Mouse (Mus musculus): ENCODE data around the gene Tada2b. TPM values are rescaled to one million over a fixed set of nuclear protein-coding genes. Genes with fewer than 3 reads are reported as not detected.

The Tada2b gene
- polyA plus RNA-seq, 2 experiments = 3.7 to 11.0 TPM

GRCm38 (mm10) chr5:36480398-36480797 lies 3.7 kb downstream of the Tada2b start:
- Histone ChIP-seq H3K9ac (ENCODE audit: low read depth, low read length, severe bottlenecking) (no peak overlapping the region), H3K4me1 (ENCODE audit: control insufficient read depth, insufficient read depth, low read length) (peaks cover 15% of the 10 kb centered on the region), H3K27ac (replicated peaks; ENCODE audit: low read depth, low read length) (no peak overlapping the region), H3K36me3 (ENCODE audit: control insufficient read depth, insufficient read depth, low read length) (peaks cover 11% of the 10 kb centered on the region; the same call in 1 of the 2 replicates), H3K27me3 (ENCODE audit: control insufficient read depth, insufficient read depth, low read length) (peaks cover 8% of the 10 kb centered on the region), H3K4me3 (replicated peaks; ENCODE audit: low read length) (no peak overlapping the region), H3K9me3 (ENCODE audit: control insufficient read depth, low read length) (no peaks in the 10 kb centered on the region), H3K4me2 (replicated peaks; ENCODE audit: low read depth, low read length, severe bottlenecking) (no peak overlapping the region)
- TF ChIP-seq POLR2A (IDR thresholded peaks at IDR 0.05; ENCODE audit: borderline replicate concordance, extremely low read depth, insufficient read depth, insufficient read length) = no peak
- 91% methylated on average over 4 of the region's 4 CpGs for WGBS
- no peak for DNase-seq (ENCODE audit: low spot score)
- no peak for ATAC-seq (ENCODE audit: low FRiP score, low read depth)

- no peak for ATAC-seq (ENCODE audit: low FRiP score, low read depth)
- Histone ChIP-seq H3K4me2 (replicated peaks; ENCODE audit: low read depth, low read length, severe bottlenecking) (no peak overlapping the region), H3K4me1 (ENCODE audit: control insufficient read depth, insufficient read depth, low read length) (peaks cover 12% of the 10 kb centered on the region), H3K4me3 (replicated peaks; ENCODE audit: low read length) (no peak overlapping the region), H3K27me3 (ENCODE audit: control insufficient read depth, insufficient read depth, low read length) (0 out of 2 replicates have a peak, but pooled peaks cover 1% of the 10 kb centered on the region), H3K9me3 (ENCODE audit: control insufficient read depth, low read length) (no peaks in the 10 kb centered on the region), H3K36me3 (ENCODE audit: control insufficient read depth, insufficient read depth, low read length) (peaks cover 16% of the 10 kb centered on the region; the same call in 1 of the 2 replicates), H3K9ac (ENCODE audit: low read depth, low read length, severe bottlenecking) (no peak overlapping the region), H3K27ac (replicated peaks; ENCODE audit: low read depth, low read length) (no peak overlapping the region)
- no peak for TF ChIP-seq POLR2A (IDR thresholded peaks at IDR 0.05; ENCODE audit: borderline replicate concordance, extremely low read depth, insufficient read depth, insufficient read length)
- no peak for DNase-seq (ENCODE audit: low spot score)
- 70% methylated on average over 2 of the region's 2 CpGs for WGBS
These were observed 4.3 kb downstream of the Tada2b start for GRCm38 (mm10) chr5:36479735-36480134.

- Histone ChIP-seq H3K4me3 (replicated peaks; ENCODE audit: low read length) (no peak overlapping the region), H3K36me3 (ENCODE audit: control insufficient read depth, insufficient read depth, low read length) (peaks cover 21% of the 10 kb centered on the region), H3K27ac (replicated peaks; ENCODE audit: low read depth, low read length) (no peak overlapping the region), H3K4me1 (ENCODE audit: control insufficient read depth, insufficient read depth, low read length) (peaks cover 10% of the 10 kb centered on the region), H3K4me2 (replicated peaks; ENCODE audit: low read depth, low read length, severe bottlenecking) (no peak overlapping the region), H3K27me3 (ENCODE audit: control insufficient read depth, insufficient read depth, low read length) (no peaks in the 10 kb centered on the region), H3K9me3 (ENCODE audit: control insufficient read depth, low read length) (no peaks in the 10 kb centered on the region), H3K9ac (ENCODE audit: low read depth, low read length, severe bottlenecking) (no peak overlapping the region)
- ATAC-seq (ENCODE audit: low FRiP score, low read depth) (no peak), DNase-seq (ENCODE audit: low spot score) (no peak)
- 80% methylated on average over 6 of the region's 6 CpGs for WGBS
- no peak for TF ChIP-seq POLR2A (IDR thresholded peaks at IDR 0.05; ENCODE audit: borderline replicate concordance, extremely low read depth, insufficient read depth, insufficient read length)
These were observed 5.3 kb downstream of the Tada2b start for GRCm38 (mm10) chr5:36478540-36479420.

DNA sequence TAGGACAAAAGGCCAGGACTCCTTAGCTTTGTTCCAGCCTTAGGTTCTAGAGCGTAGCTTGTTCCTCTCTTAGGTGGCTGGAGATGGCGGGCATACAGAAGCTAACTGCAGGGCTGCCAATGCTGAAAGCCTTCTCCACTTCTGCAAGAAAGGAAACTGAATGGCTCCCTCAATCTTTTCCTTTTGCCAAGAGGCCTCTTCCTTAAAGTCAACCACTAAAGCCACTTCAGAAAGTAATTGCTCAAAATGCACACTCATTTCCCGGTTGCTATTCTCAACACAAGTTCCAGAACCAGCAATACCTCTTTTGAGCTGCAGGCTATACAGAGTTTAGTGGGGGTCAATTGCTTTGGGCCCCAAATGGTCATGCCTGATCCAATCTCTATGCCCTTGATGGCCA lies 6.6 kb downstream of the Tada2b start:
- WGBS = 84% methylated on average over 3 of the region's 3 CpGs
- Histone ChIP-seq H3K27me3 (ENCODE audit: control insufficient read depth, insufficient read depth, low read length) (no peaks in the 10 kb centered on the region), H3K4me2 (replicated peaks; ENCODE audit: low read depth, low read length, severe bottlenecking) (no peak overlapping the region), H3K9ac (ENCODE audit: low read depth, low read length, severe bottlenecking) (no peak overlapping the region), H3K9me3 (ENCODE audit: control insufficient read depth, low read length) (no peaks in the 10 kb centered on the region), H3K4me3 (replicated peaks; ENCODE audit: low read length) (no peak overlapping the region), H3K36me3 (ENCODE audit: control insufficient read depth, insufficient read depth, low read length) (peaks cover 32% of the 10 kb centered on the region), H3K4me1 (ENCODE audit: control insufficient read depth, insufficient read depth, low read length) (peaks cover 5% of the 10 kb centered on the region), H3K27ac (replicated peaks; ENCODE audit: low read depth, low read length) (no peak overlapping the region)
- ATAC-seq (ENCODE audit: low FRiP score, low read depth) = no peak
- DNase-seq (ENCODE audit: low spot score) = no peak
- TF ChIP-seq POLR2A (IDR thresholded peaks at IDR 0.05; ENCODE audit: borderline replicate concordance, extremely low read depth, insufficient read depth, insufficient read length) = no peak

DNA sequence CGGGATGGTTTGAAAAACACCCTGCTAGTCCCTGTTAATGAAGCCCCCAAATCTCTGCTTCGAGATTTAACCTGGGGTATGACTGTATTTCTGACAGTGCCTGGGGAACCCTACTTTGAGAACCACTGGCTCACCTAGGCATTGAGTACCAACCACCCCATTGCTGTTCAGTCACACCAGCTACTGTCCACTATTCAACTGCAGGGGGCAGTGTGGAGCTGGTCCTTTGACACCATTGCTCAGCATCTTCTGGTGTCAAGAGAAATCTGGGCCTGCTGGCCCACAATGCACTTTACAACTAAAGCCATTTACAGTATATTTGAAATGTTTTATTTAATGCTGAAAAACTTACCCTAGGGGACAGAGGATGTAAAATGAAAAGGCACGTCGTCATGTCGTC lies 9.8 kb downstream of the Tada2b start:
- H3K9ac ChIP-seq (ENCODE audit: low read depth, low read length, severe bottlenecking) = no peak overlapping the region
- no peak overlapping the region for H3K4me3 ChIP-seq (replicated peaks; ENCODE audit: low read length)
- WGBS = 82% methylated on average over 5 of the region's 5 CpGs
- H3K27ac ChIP-seq (replicated peaks; ENCODE audit: low read depth, low read length) = no peak overlapping the region
- H3K4me2 ChIP-seq (replicated peaks; ENCODE audit: low read depth, low read length, severe bottlenecking) = no peak overlapping the region
- no peaks in the 10 kb centered on the region for H3K4me1 ChIP-seq (ENCODE audit: control insufficient read depth, insufficient read depth, low read length)
- no peak for TF ChIP-seq POLR2A (IDR thresholded peaks at IDR 0.05; ENCODE audit: borderline replicate concordance, extremely low read depth, insufficient read depth, insufficient read length)
- DNase-seq (ENCODE audit: low spot score) = peak; percentile 68
- peaks cover 64% of the 10 kb centered on the region for H3K36me3 ChIP-seq (ENCODE audit: control insufficient read depth, insufficient read depth, low read length)
- H3K27me3 ChIP-seq (ENCODE audit: control insufficient read depth, insufficient read depth, low read length) = no peaks in the 10 kb centered on the region
- no peaks in the 10 kb centered on the region for H3K9me3 ChIP-seq (ENCODE audit: control insufficient read depth, low read length)
- peak; percentile 37; the same call in 1 of the 2 replicates for ATAC-seq (ENCODE audit: low FRiP score, low read depth)

Measured in limb, embryonic 14.5 days (tissue).